8 mouse cellular contexts compared by ENCODE assay signal in genomic region chr4:117188969-117189368, GRCm38 (mm10). TPM values are rescaled to one million over a fixed set of nuclear protein-coding genes. Genes with fewer than 3 reads are reported as not detected.
DNase-seq lines count a peak whose midpoint lies in the region; ATAC-seq and TF ChIP-seq lines count a peak whose summit lies in the region.

No protein-coding gene starts in this region.

- H3K36me3 ChIP-seq in heart, embryonic 12.5 days = no peaks in the 10 kb centered on the region
- no peaks in the 10 kb centered on the region for H3K36me3 ChIP-seq in CH12.LX (replicated peaks in 1 of 2; ENCODE audit: control insufficient read depth in 1 of 2, insufficient read depth in 1 of 2, low read length in 1 of 2)
- no peaks in the 10 kb centered on the region for H3K36me3 ChIP-seq in forebrain, embryonic 14.5 days (ENCODE audit: control insufficient read depth, insufficient read depth, low read length)
- no peaks in the 10 kb centered on the region for H3K36me3 ChIP-seq in liver, embryonic 15.5 days (replicated peaks)

- H3K4me3 ChIP-seq in heart, embryonic 12.5 days = peak overlapping the region; percentile 39
- peak overlapping the region; percentile 43 to 54 (median 46) for H3K4me3 ChIP-seq in CH12.LX (replicated peaks in 1 of 3; ENCODE audit: low read depth in 2 of 3, low read length in 2 of 3, poor library complexity in 1 of 3)
- peak overlapping the region; percentile 12 for H3K4me3 ChIP-seq in forebrain, embryonic 14.5 days (ENCODE audit: low read depth, low read length)
- peak overlapping the region; percentile 50 for H3K4me3 ChIP-seq in liver, embryonic 15.5 days (replicated peaks)

- in situ Hi-C loops in CH12.LX (cut with MboI; ENCODE audit: low pct_ligation_motif_present, low pct_unique_long_range_greater_than_20kb, low sequenced_read_pairs) = no loop called here

- no peak for TF ChIP-seq EP300 in CH12.LX (IDR thresholded peaks at IDR 0.05; ENCODE audit: low read length)

- no peak for DNase-seq in heart, postnatal 4 days
- no peak for DNase-seq in CH12.LX (ENCODE audit: extremely low read depth)
- DNase-seq in forebrain, embryonic 14.5 days (ENCODE audit: low spot score) = no peak
- no peak for DNase-seq in layer of hippocampus, postnatal 10 days (ENCODE audit: low spot score in 2 of 2)
- DNase-seq in thymus, adult 18-20 months = no peak

- no peaks in the 10 kb centered on the region for H3K9me3 ChIP-seq in heart, embryonic 12.5 days (replicated peaks)
- no peaks in the 10 kb centered on the region for H3K9me3 ChIP-seq in CH12.LX (replicated peaks; ENCODE audit: low read length)
- no peaks in the 10 kb centered on the region for H3K9me3 ChIP-seq in forebrain, embryonic 14.5 days (replicated peaks; ENCODE audit: control insufficient read depth, low read length)
- no peaks in the 10 kb centered on the region for H3K9me3 ChIP-seq in liver, embryonic 15.5 days (replicated peaks)

- dilution Hi-C loops in CH12.LX (cut with MboI; ENCODE audit: extremely low pct_ligation_motif_present, extremely low pct_unique_long_range_greater_than_20kb, low sequenced_read_pairs) = no loop called here

- no peak for TF ChIP-seq RAD21 in CH12.LX (IDR thresholded peaks at IDR 0.05; ENCODE audit: low read depth, low read length)

- no peak for TF ChIP-seq POLR2A in CH12.LX (IDR thresholded peaks at IDR 0.05; ENCODE audit: low read depth, low read length)

- peak overlapping the region; percentile 29; the same call in 1 of the 2 replicates for H3K27ac ChIP-seq in heart, embryonic 12.5 days (ENCODE audit: poor library complexity, severe bottlenecking)
- 0 out of 2 replicates have a peak overlapping the region, but pooled peaks have one; percentile 12 for H3K27ac ChIP-seq in CH12.LX (ENCODE audit: insufficient read depth, low read depth)
- H3K27ac ChIP-seq in forebrain, embryonic 14.5 days (ENCODE audit: low read depth, low read length) = no peak overlapping the region
- peak overlapping the region; percentile 85 for H3K27ac ChIP-seq in liver, embryonic 15.5 days (replicated peaks)

- no peaks in the 10 kb centered on the region for H3K27me3 ChIP-seq in heart, embryonic 12.5 days (replicated peaks)
- H3K27me3 ChIP-seq in CH12.LX (replicated peaks) = no peaks in the 10 kb centered on the region
- H3K27me3 ChIP-seq in forebrain, embryonic 14.5 days (replicated peaks; ENCODE audit: control insufficient read depth, insufficient read depth, low read length) = no peaks in the 10 kb centered on the region
- H3K27me3 ChIP-seq in liver, embryonic 15.5 days = no peaks in the 10 kb centered on the region

- peak overlapping the region; percentile 61 for H3K4me2 ChIP-seq in heart, embryonic 12.5 days
- peak overlapping the region; percentile 86 for H3K4me2 ChIP-seq in CH12.LX (ENCODE audit: insufficient read depth, low read depth, poor library complexity, severe bottlenecking)
- H3K4me2 ChIP-seq in forebrain, embryonic 14.5 days (ENCODE audit: low read length) = peak overlapping the region; percentile 39
- H3K4me2 ChIP-seq in liver, embryonic 15.5 days = peak overlapping the region; percentile 64

- no peak for ATAC-seq in heart, embryonic 12.5 days (ENCODE audit: insufficient number of reproducible peaks, low FRiP score)
- no peak for ATAC-seq in forebrain, embryonic 14.5 days
- ATAC-seq in liver, embryonic 15.5 days (ENCODE audit: insufficient read depth) = no peak
- no peak for ATAC-seq in megakaryocyte progenitor cell, adult 5-6 weeks (replicated peaks; ENCODE audit: poor library complexity)

- TF ChIP-seq CTCF in CH12.LX (conservative IDR thresholded peaks at IDR 0.05 in 1 of 2, IDR thresholded peaks at IDR 0.05 in 1 of 2; ENCODE audit: low read depth in 2 of 2, low read length in 2 of 2) = no peak

- no peaks in the 10 kb centered on the region for H3K4me1 ChIP-seq in heart, embryonic 12.5 days (replicated peaks)
- peaks cover 2 to 17% of the 10 kb centered on the region in 2 experiments; a peak in 3 of 4 replicates for H3K4me1 ChIP-seq in CH12.LX (ENCODE audit: control insufficient read depth in 1 of 2, insufficient read depth in 2 of 2)
- no peaks in the 10 kb centered on the region; the same call in 1 of the 2 replicates for H3K4me1 ChIP-seq in forebrain, embryonic 14.5 days (ENCODE audit: control insufficient read depth, insufficient read depth, low read length)
- peaks cover 27% of the 10 kb centered on the region for H3K4me1 ChIP-seq in liver, embryonic 15.5 days (replicated peaks)

- 54% methylated on average over 3 of the region's 3 CpGs for WGBS in heart, embryonic 12.5 days
- WGBS in forebrain, embryonic 14.5 days = 54% methylated on average over 3 of the region's 3 CpGs
- 54% methylated on average over 3 of the region's 3 CpGs for WGBS in liver, embryonic 15.5 days (ENCODE audit: insufficient replicate concordance)

- H3K79me2 ChIP-seq in CH12.LX (replicated peaks; ENCODE audit: control insufficient read depth, extremely low read depth, insufficient read depth, poor library complexity, severe bottlenecking) = no peaks in the 10 kb centered on the region

- H3K9ac ChIP-seq in heart, embryonic 12.5 days = peak overlapping the region; percentile 29; the same call in 1 of the 2 replicates
- peak overlapping the region; percentile 51 for H3K9ac ChIP-seq in CH12.LX (ENCODE audit: insufficient read depth, low read depth)
- H3K9ac ChIP-seq in forebrain, embryonic 14.5 days (ENCODE audit: low read length) = peak overlapping the region; percentile 60; the same call in 1 of the 2 replicates
- H3K9ac ChIP-seq in liver, embryonic 15.5 days = peak overlapping the region; percentile 61

TF ChIP-seq in CH12.LX, 34 proteins besides CTCF, POLR2A, EP300 and RAD21:
- TF ChIP-seq E2F4 (IDR thresholded peaks at IDR 0.05; ENCODE audit: insufficient replicate concordance, low read depth, low read length) = no peak
- TF ChIP-seq ZMIZ1 (IDR thresholded peaks at IDR 0.05; ENCODE audit: low read depth, low read length) = no peak
- TF ChIP-seq MXI1 (IDR thresholded peaks at IDR 0.05; ENCODE audit: low read depth, low read length) = no peak
- peak; percentile 57 for TF ChIP-seq ZNF384 (IDR thresholded peaks at IDR 0.05; ENCODE audit: low read depth, low read length)
- no peak for TF ChIP-seq POLR2AphosphoS2 (IDR thresholded peaks at IDR 0.05; ENCODE audit: low read depth, low read length)

RNA-seq across cellular contexts. Expression of gene Kif2c, which starts 6.5 kb away (rescaled TPM):
- 51.8 and 53.4 TPM in 2 replicates for polyA plus RNA-seq in heart, embryonic 12.5 days (2016; fragmentation: Nextera tagmentation; extraction: Ambion mirVana)
- total RNA-seq in heart, postnatal 4 days (2021) = 10 to 100 TPM; 17.7 to 19.7 TPM
- total RNA-seq in CH12.LX (2012; rRNA removed) = 33.9 and 39.6 TPM in 2 replicates
- total RNA-seq in CH12.LX (2014; rRNA removed) = 34.0 and 36.8 TPM in 2 replicates
- polyA plus RNA-seq in CH12.LX (2012; ENCODE audit: insufficient read length, low read depth) = 40.3 and 43.1 TPM in 2 replicates
- polyA plus RNA-seq in forebrain, embryonic 14.5 days (2014; fragmentation: Nextera tagmentation; extraction: Ambion mirVana) = 38.5 and 38.6 TPM in 2 replicates
- 27.5 and 29.8 TPM in 2 replicates for polyA plus RNA-seq in liver, embryonic 15.5 days (2015; fragmentation: Nextera tagmentation; extraction: Ambion mirVana)
- 33.3 and 33.7 TPM in 2 replicates for total RNA-seq in megakaryocyte progenitor cell, adult 5-6 weeks (2015)
- 45.9 and 46.4 TPM in 2 replicates for total RNA-seq in megakaryocyte progenitor cell, adult 5-6 weeks (2017)
- 1 to 10 TPM; 2.5 to 2.8 TPM for total RNA-seq in layer of hippocampus, postnatal 10 days (2021)

RNA-seq across cellular contexts. Expression of gene Rps8, which starts 32.9 kb away (rescaled TPM):
- polyA plus RNA-seq in heart, embryonic 12.5 days (2016; fragmentation: Nextera tagmentation; extraction: Ambion mirVana) = 612 and 621 TPM in 2 replicates
- total RNA-seq in heart, postnatal 4 days (2021) = 100 to 1,000 TPM; 952 to 961 TPM
- 5,379 and 5,435 TPM in 2 replicates for total RNA-seq in CH12.LX (2012; rRNA removed)
- 2,191 and 2,455 TPM in 2 replicates for total RNA-seq in CH12.LX (2014; rRNA removed)
- polyA plus RNA-seq in CH12.LX (2012; ENCODE audit: insufficient read length, low read depth) = 1,480 and 1,967 TPM in 2 replicates
- 621 and 797 TPM in 2 replicates for polyA plus RNA-seq in forebrain, embryonic 14.5 days (2014; fragmentation: Nextera tagmentation; extraction: Ambion mirVana)
- 536 and 611 TPM in 2 replicates for polyA plus RNA-seq in liver, embryonic 15.5 days (2015; fragmentation: Nextera tagmentation; extraction: Ambion mirVana)
- total RNA-seq in megakaryocyte progenitor cell, adult 5-6 weeks (2015) = 4,838 and 5,186 TPM in 2 replicates
- total RNA-seq in megakaryocyte progenitor cell, adult 5-6 weeks (2017) = 1,989 and 2,131 TPM in 2 replicates
- total RNA-seq in layer of hippocampus, postnatal 10 days (2021) = 100 to 1,000 TPM; 556 to 596 TPM

RNA-seq across cellular contexts. Expression of gene Plk3, which starts 55.2 kb away (rescaled TPM):
- polyA plus RNA-seq in heart, embryonic 12.5 days (2016; fragmentation: Nextera tagmentation; extraction: Ambion mirVana) = 2.6 TPM in 2 replicates
- total RNA-seq in heart, postnatal 4 days (2021) = 1 to 10 TPM; 5.0 to 5.8 TPM
- total RNA-seq in CH12.LX (2012; rRNA removed) (12.0 and 13.8 TPM in 2 replicates), CH12.LX (2014; rRNA removed) (8.6 and 8.8 TPM in 2 replicates)
- 14.7 and 18.5 TPM in 2 replicates for polyA plus RNA-seq in CH12.LX (2012; ENCODE audit: insufficient read length, low read depth)
- 7.0 and 7.1 TPM in 2 replicates for polyA plus RNA-seq in forebrain, embryonic 14.5 days (2014; fragmentation: Nextera tagmentation; extraction: Ambion mirVana)
- 2.5 and 3.2 TPM in 2 replicates for polyA plus RNA-seq in liver, embryonic 15.5 days (2015; fragmentation: Nextera tagmentation; extraction: Ambion mirVana)
- 1.4 and 2.0 TPM in 2 replicates for total RNA-seq in megakaryocyte progenitor cell, adult 5-6 weeks (2015)
- total RNA-seq in megakaryocyte progenitor cell, adult 5-6 weeks (2017) = 1.1 and 4.1 TPM in 2 replicates
- 10 to 100 TPM; 16.3 to 16.9 TPM for total RNA-seq in layer of hippocampus, postnatal 10 days (2021)

Comparison
In these comparisons a context has a peak if more than half of its experiments do, and no peak if none do; other contexts are left out.
1. RNA of gene Kif2c, which starts 6.5 kb away (total RNA-seq): 33.3 to 46.4 TPM in megakaryocyte progenitor cell, adult 5-6 weeks, 33.9 to 39.6 TPM in CH12.LX and 17.7 to 19.7 TPM in heart, postnatal 4 days; 2.5 to 2.8 TPM in layer of hippocampus, postnatal 10 days; every median in the first group is over 4 times any median in the second.
2. Peak in every context shown above with its lines, with median percentiles within 50 percentile points of each other: H3K4me2 ChIP-seq, H3K4me3 ChIP-seq and H3K9ac ChIP-seq.